Mouse (Mus musculus) 416B (cell line): Measurements from ENCODE around the gene Dhx30.
"Not testable (repeated sequence)": the region's sequence is repeated elsewhere in the genome, so short reads cannot be mapped to it uniquely, and the experiment has no call there.

Source experiments
- DNase-seq: peaks from one replicate; pipeline ENCODE4 v3.0.0; 2011; ENCODE audit warnings: low read depth

Gene Dhx30

DNA sequence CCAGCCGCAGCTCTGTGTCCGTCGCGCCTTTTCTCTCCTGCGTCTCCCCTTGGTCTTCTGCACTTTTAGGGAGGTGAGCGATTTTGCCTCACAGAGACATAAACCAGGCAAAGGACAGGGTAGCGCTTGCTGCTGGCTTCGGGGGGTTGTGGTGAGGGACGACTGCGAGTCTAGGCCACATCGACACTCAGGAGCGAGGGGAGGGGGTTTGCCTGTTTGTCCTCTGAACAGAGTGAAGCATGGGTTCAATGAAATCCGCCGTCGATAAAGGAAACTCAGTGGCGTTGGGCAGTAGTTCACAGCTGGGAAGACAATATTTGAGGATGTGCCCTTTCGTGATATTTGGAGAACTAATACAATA lies at the start of gene Dhx30:
Dhx30 (minus strand) TSS at position 52 of the 361 bp plus-strand sequence.
- no peak for DNase-seq

DNA sequence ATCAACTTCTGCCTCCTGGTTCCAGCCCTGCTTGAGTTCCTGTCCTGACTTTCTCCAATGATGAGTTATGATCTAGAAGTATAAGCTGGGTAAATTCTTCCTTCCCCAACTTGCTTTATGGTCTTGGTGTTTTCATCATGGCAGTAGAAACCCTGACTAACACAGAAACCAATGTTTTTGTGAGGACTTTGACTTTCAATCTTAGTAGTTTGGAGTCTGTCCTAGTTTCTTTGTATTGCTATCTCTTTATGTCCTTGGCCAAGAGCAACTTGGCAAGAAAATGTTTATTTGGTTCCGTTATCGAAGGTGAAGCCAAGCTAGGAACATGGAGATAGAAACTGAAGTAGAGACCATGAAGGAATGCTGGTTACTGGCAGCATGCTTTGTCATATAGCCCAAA lies 45.4 kb upstream of the Dhx30 start:
- DNase-seq = no peak

DNA sequence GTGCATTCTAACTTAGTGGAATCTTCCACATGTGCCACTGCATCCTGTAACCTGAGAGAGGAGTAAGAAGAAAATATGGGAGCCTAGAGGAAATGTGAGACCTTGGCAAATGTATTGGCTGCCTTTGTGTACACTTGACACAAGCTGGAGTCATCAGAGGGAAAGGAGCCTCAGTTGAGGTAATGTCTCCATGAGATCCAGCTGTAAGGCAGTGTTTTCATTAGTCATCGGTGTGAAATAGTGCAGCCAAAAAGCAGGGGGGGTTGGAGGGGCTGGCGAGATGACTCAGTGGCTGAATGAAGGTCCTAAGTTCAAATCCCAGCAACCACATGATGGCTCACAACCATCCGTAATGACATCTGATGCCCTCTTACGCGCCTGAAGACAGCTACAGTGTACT lies 44.8 kb upstream of the Dhx30 start:
- DNase-seq = peak; percentile 81

DNA sequence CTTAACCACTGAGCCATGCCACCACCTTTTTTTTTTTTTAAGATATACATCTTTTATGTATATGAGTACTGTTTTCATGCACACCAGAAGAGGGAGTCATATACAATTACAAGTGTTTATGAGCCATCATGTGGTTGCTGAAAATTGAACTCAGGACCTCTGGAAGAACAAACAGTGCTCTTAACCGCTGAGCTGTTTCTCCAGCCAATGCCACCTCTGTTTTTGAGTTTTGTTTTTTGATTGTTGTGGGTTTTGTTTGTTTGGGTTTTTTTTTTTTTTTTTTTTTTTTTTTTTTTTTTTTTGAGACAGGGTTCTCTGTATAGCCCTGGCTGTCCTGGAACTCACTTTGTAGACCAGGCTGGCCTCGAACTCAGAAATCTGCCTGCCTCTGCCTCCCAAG lies 42.9 kb upstream of the Dhx30 start:
- DNase-seq = not testable (repeated sequence)

DNA sequence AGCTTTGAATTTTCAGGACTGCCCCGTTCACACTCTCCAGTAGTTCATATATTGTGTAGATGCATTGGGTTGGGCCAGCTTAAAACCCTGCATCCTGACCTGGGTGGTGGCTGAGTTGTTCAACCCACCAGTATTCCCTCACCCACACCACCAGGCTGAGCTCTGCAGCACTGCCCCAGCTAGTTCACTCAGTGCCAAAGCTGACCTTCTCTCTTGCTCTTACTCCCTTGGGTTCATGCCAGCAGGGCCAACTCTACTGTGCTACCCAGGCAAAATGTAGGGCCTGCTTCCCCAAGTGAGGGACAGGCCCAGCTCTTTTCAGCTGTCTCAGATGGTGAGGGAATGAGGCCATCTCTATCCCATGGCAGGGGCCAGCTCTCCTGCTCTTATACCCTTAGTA lies 41.4 kb upstream of the Dhx30 start:
- DNase-seq = no peak

DNA sequence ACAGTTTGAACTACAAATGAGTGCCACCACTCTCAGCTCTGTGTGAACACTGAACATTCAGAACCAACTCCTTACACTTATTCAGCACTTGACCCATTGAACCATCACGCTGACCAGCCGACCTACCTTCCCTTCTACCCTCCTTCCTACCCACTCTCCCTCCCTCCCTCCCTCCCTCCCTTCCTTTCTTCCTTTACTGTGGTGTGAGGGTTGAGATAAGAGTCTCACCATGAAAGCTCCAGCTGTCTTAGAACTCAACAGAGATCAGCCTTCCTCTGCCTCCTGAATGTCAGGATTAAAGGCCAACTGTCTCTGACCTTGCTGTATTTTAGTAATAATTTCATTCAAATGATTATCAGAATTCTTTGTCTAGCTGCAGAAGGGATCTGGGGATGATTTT lies 31.0 kb upstream of the Dhx30 start:
- peak; percentile 62 for DNase-seq

DNA sequence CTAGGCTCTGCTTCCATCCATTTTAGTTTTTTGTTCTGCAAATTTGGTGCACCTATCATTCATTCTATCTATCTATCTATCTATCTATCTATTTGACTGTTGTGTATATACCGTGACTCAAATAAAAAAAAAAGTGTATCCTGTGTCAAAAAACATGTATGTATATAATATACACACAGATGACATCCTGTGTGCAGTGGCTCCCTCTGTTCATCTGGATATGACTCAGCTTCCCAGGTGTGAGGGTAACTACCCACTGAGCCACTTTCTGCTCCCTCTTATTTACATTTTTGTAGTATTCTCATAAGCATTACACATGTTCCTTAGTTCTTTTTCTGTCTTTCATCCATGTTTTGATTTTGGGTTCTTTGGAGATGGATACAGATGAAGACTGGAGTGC lies 24.5 kb upstream of the Dhx30 start:
- no peak for DNase-seq

DNA sequence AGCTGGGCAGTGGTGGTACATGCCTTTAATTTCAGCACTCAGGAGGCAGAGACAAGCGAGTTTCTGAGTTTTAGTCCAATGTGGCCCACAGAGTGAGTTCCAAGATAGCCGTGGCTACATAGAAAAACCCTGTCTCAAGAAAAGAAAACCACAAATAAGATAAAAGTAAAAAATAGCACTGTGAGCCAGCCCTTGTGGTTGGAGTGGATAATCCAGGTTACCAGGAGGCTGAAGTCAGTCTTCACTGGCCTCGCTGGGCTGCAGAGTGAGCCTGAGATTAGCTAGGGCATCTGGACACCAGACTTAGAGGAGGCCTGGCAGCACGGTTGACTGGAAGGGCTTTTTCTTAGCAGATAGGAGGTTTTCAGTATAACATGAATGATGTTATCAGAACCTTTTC lies 21.5 kb upstream of the Dhx30 start:
- DNase-seq = peak; percentile 71

DNA sequence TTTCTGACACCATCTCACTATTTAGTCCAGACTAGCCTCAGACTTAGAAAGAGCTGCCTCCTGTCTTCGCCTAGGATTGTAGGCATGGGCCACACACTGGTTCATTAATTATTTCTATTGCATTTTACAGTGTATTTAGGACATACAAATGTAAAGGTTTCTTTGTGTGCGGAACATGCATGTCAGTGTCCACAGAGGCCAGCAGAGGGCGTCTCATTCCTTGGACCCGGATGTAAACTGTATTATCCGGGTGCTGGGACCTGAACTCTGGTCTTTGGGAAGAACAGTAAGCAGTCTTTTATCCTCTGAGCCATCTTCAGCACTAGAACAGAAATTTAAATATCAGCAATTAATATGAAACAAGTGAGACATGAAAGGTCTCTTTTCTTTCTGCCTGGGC lies 16.5 kb upstream of the Dhx30 start:
- DNase-seq = no peak

DNA sequence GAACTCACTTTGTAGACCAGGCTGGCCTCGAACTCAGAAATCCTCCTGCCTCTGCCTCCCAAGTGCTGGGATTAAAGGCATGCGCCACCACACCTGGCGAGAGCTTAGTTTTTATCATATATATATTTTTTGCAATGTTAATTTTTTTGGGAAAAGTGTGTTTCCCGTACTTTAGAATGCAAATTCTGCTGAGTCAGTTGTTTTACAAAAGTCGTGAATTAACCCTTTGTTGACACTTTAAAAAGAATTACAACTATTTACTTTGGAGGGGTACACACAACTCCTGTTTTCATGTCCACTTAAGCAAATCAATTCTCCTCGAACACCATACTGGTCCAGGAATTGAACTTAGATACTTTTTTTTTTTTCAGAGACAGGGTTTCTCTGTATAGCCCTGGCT lies 15.3 kb upstream of the Dhx30 start:
- no peak for DNase-seq

DNA sequence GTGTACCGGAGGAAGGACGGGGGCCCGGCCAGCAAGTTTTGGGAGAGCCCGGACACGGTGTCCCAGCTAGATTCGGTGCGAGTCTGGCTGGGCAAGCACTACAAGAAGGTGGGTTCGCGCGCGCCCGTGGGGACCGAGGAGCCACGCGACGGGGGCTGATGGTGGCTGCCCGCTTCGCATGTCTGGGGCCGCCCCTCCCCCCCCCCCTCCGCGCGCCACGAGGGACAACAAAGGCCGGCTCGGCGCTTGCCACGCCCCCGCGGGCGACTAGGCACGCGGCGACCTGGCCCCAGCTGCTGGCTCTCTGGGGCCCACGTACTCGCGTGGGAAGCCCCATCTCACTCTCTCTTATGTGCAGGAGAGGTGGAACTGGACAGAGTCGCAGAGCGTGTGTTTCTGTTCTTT lies 14.6 kb upstream of the Dhx30 start:
- peak; percentile 57 for DNase-seq

DNA sequence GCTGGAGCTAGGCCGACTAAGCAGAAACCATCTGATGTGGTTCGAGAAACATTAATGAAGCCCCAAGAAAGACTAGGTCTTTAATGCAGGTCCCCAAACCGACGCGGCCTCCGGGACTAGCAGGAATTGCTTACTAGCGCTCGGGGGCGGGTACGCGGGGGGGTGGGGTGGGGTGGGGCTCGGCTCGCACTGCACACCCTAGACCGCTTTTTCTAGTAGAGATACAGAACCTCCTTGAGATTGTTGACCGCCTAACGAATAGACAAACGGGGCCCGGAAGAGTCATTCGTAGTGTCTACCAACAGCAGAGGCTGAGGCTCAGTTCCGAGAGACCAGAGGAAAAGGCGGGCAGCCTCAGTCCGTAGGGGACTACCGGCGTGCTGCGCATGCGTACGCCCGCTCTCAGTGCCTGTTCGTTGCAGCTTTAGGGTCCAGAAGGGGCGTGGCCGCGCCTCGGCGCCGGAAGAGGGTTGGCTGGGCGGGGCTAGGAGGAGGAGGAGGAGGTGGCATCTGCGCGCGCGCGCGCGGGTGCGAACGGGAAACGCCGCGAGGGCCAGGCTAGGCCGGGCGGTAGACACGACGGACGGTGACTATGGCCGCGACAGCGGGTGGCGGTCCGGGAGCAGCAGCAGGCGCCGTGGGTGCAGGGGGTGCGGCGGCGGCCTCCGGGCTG lies 14.0 kb upstream of the Dhx30 start:
- DNase-seq = peak; percentile 98

DNA sequence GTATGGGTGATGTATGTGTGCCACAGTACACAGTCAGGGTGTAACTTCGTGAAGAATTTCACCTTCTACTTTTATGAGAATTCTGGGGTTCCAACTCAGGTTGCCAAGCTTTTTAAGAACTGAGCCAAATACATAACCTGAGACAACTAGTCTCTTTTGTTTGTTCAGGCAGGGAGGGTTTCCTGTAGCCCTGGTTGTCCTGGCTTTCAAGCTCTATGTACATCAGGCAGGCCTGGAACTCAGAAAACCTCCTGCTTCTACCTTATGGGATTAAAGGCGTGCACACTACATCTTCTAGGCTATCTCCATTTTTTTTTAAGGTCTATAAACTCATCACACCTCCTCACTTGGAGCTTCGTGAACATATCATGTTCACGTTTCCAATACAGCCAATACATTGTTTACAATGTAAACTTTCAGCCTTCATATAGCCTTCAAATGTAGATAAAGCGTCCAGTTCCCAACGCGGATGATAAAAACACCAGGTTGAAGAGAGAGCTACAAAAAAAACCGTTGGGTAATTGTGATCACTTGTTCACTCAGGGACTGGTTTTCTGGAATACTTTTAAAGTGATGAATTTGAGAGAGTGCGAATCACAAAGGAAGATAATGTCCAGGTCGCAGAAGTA lies 13.4 kb upstream of the Dhx30 start:
- DNase-seq = peak; percentile 59

DNA sequence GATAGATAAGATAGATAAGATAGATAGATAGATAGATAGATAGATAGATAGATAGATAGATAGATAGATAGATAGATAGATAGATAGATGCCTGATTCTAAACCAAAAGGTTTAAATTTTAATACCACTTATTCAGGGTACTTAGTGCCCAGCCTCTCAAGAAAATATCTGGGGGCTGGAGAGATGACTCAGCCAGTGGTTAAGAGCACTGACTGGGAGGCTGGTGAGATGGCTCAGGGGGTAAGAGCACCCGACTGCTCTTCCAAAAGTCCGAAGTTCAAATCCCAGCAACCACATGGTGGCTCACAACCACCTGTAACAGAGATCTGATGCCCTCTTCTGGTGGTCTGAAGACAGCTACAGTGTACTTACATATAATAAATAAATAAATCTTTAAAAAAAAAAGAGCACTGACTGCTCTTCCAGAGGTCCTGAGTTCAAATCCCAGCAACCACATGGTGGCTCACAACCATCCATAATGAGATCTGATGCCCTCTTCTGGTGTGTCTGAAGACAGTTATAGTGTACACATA lies 6.4 kb upstream of the Dhx30 start:
- DNase-seq = peak; percentile 56

DNA sequence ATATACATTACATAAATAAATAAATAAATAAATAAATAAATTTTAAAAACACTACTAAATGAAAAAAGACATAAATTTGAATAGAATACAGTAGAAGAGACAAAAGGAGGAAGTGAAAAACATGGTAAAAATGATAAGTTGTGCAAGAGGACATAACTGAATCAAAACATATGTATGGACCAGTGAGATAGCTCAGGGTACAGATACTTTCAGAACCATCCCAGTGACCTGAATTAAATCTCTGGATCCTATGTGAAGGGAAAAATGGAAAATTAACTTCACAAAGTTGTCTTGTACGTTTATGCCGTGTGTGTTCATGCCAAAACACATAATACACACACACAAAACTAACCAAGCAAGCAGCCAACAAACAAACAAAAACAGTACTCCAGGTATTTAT lies 5.7 kb upstream of the Dhx30 start:
- no peak for DNase-seq

DNA sequence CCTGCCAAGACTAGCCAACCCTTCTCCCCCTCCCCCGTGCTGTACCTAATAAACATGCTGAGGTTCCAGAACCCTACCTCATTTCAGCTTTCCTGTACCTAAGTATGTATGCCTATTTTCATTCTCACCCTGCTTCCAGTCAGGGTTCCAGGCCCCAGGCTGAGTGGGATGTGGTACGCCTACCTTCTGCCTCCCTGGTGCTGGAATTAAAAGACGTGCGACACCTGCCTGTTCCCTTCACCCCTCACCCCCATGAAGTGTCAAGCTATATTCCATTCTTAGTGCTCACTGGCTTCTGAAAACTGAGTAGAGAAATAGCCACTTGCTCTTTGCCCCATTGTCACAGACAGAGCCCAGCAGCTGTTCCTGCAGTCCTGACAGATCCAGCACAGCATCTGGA lies 3.8 kb upstream of the Dhx30 start:
- no peak for DNase-seq

DNA sequence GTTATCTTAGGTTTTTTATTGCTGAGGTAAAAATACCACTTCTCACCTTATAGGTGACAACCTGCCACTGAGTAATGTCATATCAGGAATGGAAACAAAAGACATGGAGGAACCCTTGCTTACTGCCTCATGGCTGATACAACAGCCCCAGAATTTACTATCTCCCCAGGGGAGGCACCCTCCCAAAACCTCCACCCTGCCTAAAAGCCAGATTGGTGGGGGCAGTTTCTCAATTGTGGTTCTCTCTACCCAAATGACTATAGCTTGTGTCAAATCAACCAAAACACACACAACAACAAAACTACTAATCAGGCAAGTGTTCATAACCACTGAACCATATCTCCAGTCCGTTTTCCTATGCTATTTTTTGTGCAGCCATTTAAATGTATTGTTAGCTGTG lies 619 bp upstream of the Dhx30 start:
- no peak for DNase-seq

DNA sequence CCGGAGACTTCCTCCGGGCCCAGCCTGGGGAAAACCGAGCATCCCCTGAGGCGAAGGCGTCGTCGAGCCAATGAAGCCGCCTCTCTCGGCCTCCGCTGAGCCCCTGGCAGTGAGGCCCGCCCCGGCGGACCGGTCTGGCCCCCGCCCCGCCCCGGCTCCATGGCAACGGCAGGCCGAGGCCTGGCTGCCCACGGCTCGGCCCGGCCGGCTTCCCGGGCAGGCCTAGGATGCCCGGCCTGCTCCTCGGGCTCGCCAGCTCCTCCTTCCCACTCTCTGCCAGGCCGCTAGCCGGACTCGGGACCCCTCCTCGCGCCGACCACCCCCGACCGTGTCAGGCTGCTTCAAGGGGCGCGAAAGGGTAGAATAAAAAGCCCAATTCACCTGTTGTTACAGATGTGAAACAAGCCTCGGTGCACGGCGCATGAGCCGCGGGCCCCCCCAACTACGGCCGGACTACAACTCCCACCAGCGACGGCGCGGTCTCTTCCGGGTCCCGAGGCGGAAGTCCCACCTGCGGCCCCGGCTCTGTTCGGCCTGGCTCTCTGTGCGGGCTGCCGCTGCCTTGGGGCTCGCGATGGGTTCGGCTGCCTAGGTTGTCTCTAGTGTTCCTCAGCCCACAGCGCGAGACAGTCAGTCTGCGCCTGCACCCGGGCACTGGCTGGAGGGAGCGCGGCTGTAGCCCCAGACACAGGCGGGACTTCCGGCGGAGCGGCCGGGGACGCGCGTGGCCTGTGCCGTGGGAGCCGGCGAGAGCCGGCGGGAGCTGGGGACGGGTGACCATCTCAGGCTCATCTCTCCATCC lies 452 bp downstream of the Dhx30 start, which contains the start of gene Smarcc1:
Smarcc1 (plus strand) TSS at position 732 of the 802 bp plus-strand sequence.
- DNase-seq = peak; percentile 90

DNA sequence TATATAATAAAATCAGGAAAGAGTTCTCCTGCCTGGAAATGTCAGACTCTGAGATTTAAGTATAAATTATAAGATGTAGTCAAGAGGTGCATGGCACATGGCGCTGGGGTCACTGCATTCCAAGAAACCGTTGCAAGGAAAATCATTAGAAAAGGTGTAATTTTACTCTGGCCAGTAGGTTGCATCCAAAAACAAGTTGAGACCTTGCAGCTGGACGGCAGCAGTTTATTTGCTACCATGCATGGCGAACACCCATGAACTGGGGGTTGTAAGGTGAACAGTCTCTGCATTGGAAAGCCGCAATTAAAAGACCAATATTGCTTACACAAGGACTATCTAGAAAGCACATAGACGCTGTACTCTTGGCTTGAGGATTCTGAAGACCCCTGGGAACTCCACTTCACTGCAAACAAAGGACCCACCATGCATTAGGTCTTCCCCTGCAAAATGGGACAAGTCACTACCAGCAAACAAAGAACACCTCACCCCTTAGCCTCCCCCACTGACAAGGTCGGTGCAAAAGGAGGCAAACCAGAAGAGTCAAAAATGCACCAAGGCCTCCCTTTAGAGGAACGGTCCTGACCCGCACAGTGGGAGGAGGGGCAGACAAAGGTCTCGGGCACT lies 1.2 kb downstream of the Dhx30 start:
- peak; percentile 57 for DNase-seq

DNA sequence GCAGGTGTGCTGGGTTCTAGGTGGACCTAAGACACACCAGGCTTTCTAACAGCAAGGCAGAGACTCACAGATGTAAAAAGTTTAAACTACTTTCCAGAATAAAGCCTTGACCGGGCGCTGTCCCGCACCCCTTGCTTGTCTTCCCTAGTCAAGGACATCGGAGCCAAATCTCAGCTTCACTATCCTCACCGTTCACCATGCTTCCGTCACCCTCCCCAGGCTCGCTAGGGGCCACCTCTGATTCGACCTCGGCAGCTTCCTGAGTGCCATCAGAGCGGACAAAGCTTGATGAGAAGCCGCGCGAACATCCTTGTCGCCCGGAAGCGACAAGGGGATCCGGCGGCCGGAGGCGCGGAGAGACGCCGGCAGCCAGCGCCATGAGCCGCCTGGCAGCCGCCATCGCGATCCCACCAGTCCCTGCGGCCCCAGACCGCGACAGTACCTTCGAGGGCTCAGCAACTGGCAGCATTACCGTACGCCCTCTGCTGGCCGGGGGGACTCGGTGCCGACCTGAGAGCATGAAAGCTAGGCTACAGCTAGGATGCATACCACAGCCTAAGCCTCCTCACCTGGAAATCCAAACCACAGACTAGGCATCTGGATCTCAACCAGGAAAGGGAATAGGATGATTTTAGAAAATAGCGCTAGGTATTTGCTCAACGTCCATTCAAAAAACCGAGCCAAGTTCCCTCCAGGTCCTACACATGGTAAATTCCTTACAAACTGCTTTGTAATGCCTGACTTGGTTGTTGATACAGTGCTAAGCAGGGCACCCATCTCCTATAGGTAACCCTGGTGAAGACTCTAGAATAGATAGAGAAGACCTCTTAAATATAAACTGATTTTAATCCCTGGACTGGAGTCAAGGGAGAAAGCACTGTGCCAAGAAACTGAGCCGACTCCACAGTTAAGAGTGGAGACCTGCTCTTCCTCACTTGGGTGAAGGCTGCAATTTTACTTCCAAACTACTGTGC lies 16.7 kb downstream of the Dhx30 start:
- peak; percentile 88 for DNase-seq

DNA sequence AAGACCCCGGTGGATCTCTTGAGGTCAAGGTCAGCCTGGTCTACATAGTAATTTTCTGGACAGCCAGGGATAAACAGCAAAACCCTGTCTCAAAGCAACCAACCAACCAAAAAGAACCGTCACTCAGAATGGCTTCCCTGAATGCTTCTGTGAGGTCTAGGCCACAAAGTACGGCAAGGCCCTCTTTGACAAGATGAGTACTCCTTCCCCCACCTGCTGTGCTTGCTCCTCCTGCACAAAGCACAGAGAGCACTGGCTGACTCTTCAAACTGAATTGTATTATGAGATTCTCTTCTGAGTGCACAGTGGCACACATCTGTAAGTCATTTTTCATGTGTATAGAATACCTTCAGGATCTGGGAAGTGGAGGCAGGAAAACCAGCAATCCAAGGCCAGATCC lies 19.8 kb downstream of the Dhx30 start:
- DNase-seq = no peak
